Mouse (Mus musculus) small intestine, adult 2 months (tissue): ENCODE data around the gene Ube2d2b.

Experiments
- CTCF ChIP-seq: fragments of 200-500 bp; IDR thresholded peaks from 2 replicates; pipeline ENCODE4 v1.5.1; 2012; ENCODE audit warnings: low read depth, mild to moderate bottlenecking, control low read depth, inconsistent platforms, low read length, moderate library complexity, mixed read lengths; ENCODE audit not compliant: insufficient replicate concordance, insufficient read length; ENCODE audit errors: extremely low read depth
- POLR2A ChIP-seq: fragments of 200-500 bp; IDR thresholded peaks from 2 replicates; pipeline ENCODE4 v1.6.1; 2012; ENCODE audit warnings: low read depth, mild to moderate bottlenecking, control low read depth, inconsistent platforms, low read length, moderate library complexity

- TF ChIP-seq CTCF: no peak
- peak; percentile 87 for TF ChIP-seq POLR2A
Observed at GRCm38 (mm10) chr5:107868905-107869424, 39.1 kb downstream of the Ube2d2b start.
